Mouse (Mus musculus) kidney, postnatal 0 days (tissue): ENCODE measurements around the gene Gm20696. TPM values are rescaled to one million over a fixed set of nuclear protein-coding genes. Genes with fewer than 3 reads are reported as not detected.
A peak's percentile ranks its signal among the peaks of the same experiment; 100 is the strongest.

Source experiments
- ATAC-seq: fragments of 200-750 bp; cut with Nextera tagmentation; replicated peaks from 2 replicates; pipeline ENCODE4 v1.8.0; 2017; ENCODE audit warnings: low read depth, moderate number of reproducible peaks, moderate TSS enrichment, moderate library complexity; ENCODE audit not compliant: low FRiP score
- DNase-seq: peaks from one replicate; pipeline ENCODE4 v3.0.0-alpha.2; 2016; ENCODE audit warnings: low spot score
- H3K27ac ChIP-seq: fragments of 300-500 bp; sonication (generic); 2 replicates; pipeline ENCODE4 v1.5.1; 2014; ENCODE audit warnings: mild to moderate bottlenecking
- H3K27me3 ChIP-seq: fragments of 300-500 bp; sonication (generic); 2 replicates; pipeline ENCODE4 v1.6.1; 2014; ENCODE audit warnings: low read length, mixed read lengths; ENCODE audit not compliant: insufficient read depth
- H3K36me3 ChIP-seq: fragments of 300-500 bp; sonication (generic); 2 replicates; pipeline ENCODE4 v1.6.1; 2014; ENCODE audit warnings: low read length, mixed read lengths; ENCODE audit not compliant: insufficient read depth
- H3K4me1 ChIP-seq: fragments of 300-500 bp; sonication (generic); replicated peaks from 2 replicates; pipeline ENCODE4 v1.6.1; 2014; ENCODE audit warnings: antibody characterized with exemption, low read length, mixed read lengths; ENCODE audit not compliant: insufficient read depth
- H3K4me2 ChIP-seq: fragments of 300-500 bp; sonication (generic); 2 replicates; pipeline ENCODE4 v1.6.1; 2014; ENCODE audit warnings: mild to moderate bottlenecking, low read length, moderate library complexity, mixed read lengths
- H3K4me3 ChIP-seq: fragments of 300-500 bp; sonication (generic); replicated peaks from 2 replicates; pipeline ENCODE4 v1.5.1; 2014; ENCODE audit warnings: low read depth, low read length
- H3K9ac ChIP-seq: fragments of 300-500 bp; sonication (generic); 2 replicates; pipeline ENCODE4 v1.6.1; 2014; ENCODE audit warnings: low read depth, low read length
- H3K9me3 ChIP-seq: fragments of 300-500 bp; sonication (generic); replicated peaks from 2 replicates; pipeline ENCODE4 v1.6.1; 2016; ENCODE audit warnings: low read length, inconsistent platforms, mixed read lengths
- CTCF ChIP-seq: IDR thresholded peaks from 2 replicates; pipeline ENCODE4 v1.5.1; 2016; ENCODE audit warnings: antibody characterized with exemption, low read depth, mild to moderate bottlenecking, moderate library complexity
- WGBS: fragments of 180-500 bp; shearing (Covaris S2); extraction: QIAGEN DNeasy Blood & Tissue Kit; methylation state at CpG from one replicate; pipeline ENCODE4 v1.1.7; 2014; 5-methylcytosine and 5-hydroxymethylcytosine counted together
- polyA plus RNA-seq: library from polyadenylated mRNA; unstranded; fragments of >200 nt; fragmentation: Nextera tagmentation; extraction: Ambion mirVana; gene quantifications from 2 replicates; pipeline ENCODE4 v1.2.1, GENCODE M21; 2015

Gene Gm20696
- polyA plus RNA-seq, 1 experiment from 2014 or later, result 1.7 TPM

- WGBS, result 73% methylated on average over 8 of the region's 8 CpGs
- H3K4me1 ChIP-seq, result no peaks in the 10 kb centered on the region
- no peak overlapping the region for H3K4me3 ChIP-seq
- H3K9me3 ChIP-seq, result no peaks in the 10 kb centered on the region
- DNase-seq, result no peak
- no peak for ATAC-seq
- TF ChIP-seq CTCF, result no peak
- no peak overlapping the region for H3K4me2 ChIP-seq
- no peak overlapping the region for H3K27ac ChIP-seq
- no peaks in the 10 kb centered on the region for H3K36me3 ChIP-seq
- H3K9ac ChIP-seq, result no peak overlapping the region
- H3K27me3 ChIP-seq, result no peaks in the 10 kb centered on the region
These were observed 431.0 kb downstream of the Gm20696 start for GRCm38 (mm10) chr6:99235588-99235987.

DNA sequence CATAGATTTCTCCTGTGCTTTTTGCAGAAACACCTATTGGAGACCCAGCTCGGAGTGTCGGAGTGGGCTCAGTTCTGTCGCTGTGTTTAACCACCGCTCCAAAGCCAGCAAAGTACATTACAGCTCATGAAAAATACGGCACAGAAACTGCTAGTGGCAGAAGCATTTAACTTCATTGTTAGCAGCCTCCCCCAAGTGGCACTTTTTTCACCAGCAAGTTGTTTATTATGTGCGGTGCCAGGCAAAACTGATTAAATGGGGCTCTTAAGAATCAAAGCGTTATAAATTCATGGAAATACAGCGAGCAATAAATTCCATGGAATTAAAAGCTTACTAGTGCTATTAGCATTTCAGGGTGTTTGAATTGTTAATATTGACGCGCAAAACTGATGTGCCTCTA, 433.2 kb downstream of the Gm20696 start:
- Histone ChIP-seq H3K9me3 (no peaks in the 10 kb centered on the region), H3K27ac (no peak overlapping the region), H3K27me3 (no peaks in the 10 kb centered on the region), H3K4me3 (no peak overlapping the region), H3K4me1 (no peaks in the 10 kb centered on the region), H3K4me2 (no peak overlapping the region), H3K9ac (no peak overlapping the region), H3K36me3 (no peaks in the 10 kb centered on the region)
- no peak for DNase-seq
- no peak for ATAC-seq
- 83% methylated on average over 10 of the region's 10 CpGs for whole genome bisulfite sequencing
- TF ChIP-seq CTCF, result no peak

DNA sequence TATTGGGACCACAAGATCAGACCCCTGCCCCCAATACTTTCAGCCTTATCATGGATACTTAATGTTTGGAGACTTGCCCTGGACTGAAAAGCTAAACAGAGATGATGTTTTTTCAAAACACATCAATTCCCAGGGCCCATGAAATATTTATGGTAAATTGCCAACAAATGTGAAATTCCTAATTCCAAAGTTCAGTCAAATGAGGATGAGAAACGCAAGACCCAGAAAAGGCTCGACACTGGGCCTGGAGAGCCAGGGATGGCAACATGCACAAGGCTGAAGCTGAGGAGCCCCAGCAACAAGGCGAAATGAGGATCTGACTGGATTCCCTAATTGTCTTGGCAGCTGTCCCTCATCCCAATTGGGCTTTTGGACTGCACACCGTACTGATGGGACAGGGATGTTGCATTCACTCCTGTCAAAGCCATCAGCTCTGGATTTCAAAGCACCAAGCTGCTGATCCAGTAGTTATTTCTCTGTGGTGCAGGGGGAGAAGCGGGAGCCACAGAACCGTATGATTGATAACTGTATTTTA, 438.2 kb downstream of the Gm20696 start:
- no peak overlapping the region for H3K4me2 ChIP-seq
- no peak overlapping the region for H3K9ac ChIP-seq
- no peaks in the 10 kb centered on the region for H3K9me3 ChIP-seq
- no peak overlapping the region for H3K4me3 ChIP-seq
- no peak for DNase-seq
- no peaks in the 10 kb centered on the region for H3K27me3 ChIP-seq
- H3K27ac ChIP-seq, result no peak overlapping the region
- TF ChIP-seq CTCF, result no peak
- no peak for ATAC-seq
- H3K36me3 ChIP-seq, result no peaks in the 10 kb centered on the region
- 89% methylated on average over 6 of the region's 6 CpGs for WGBS
- H3K4me1 ChIP-seq, result no peaks in the 10 kb centered on the region

- H3K4me2 ChIP-seq, result no peak overlapping the region
- no peak overlapping the region for H3K4me3 ChIP-seq
- no peak for TF ChIP-seq CTCF
- no peaks in the 10 kb centered on the region for H3K4me1 ChIP-seq
- H3K36me3 ChIP-seq, result no peaks in the 10 kb centered on the region
- H3K27ac ChIP-seq, result no peak overlapping the region
- ATAC-seq (no peak), DNase-seq (no peak)
- H3K9me3 ChIP-seq, result no peaks in the 10 kb centered on the region
- no peaks in the 10 kb centered on the region for H3K27me3 ChIP-seq
- WGBS, result 86% methylated on average over 5 of the region's 5 CpGs
- H3K9ac ChIP-seq, result no peak overlapping the region
These were observed 445.4 kb downstream of the Gm20696 start for GRCm38 (mm10) chr6:99221147-99221546.

DNA sequence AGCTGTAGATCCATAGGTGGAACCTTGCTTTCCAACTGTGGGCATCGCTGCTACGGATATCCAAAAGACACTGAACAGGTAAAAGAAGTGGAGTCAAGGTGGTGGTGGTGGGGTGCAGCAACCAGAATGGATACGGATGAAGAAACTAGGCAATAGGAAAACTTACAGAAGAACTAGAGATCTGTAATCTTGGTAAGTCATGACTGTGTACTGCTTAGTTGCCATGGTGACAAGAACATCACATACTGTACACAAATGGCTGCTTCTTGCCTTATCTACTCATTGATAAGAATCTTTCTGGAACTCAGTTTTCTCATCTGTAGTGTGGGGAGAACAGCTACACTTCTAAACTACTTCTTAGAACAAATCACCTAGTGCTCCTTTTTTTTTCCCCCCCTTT, 446.1 kb downstream of the Gm20696 start:
- H3K9me3 ChIP-seq, result no peaks in the 10 kb centered on the region
- no peak for DNase-seq
- no peaks in the 10 kb centered on the region for H3K36me3 ChIP-seq
- TF ChIP-seq CTCF, result no peak
- H3K4me3 ChIP-seq, result no peak overlapping the region
- ATAC-seq, result no peak
- H3K9ac ChIP-seq, result no peak overlapping the region
- no peaks in the 10 kb centered on the region for H3K4me1 ChIP-seq
- H3K27ac ChIP-seq, result no peak overlapping the region
- H3K4me2 ChIP-seq, result no peak overlapping the region
- WGBS, result 98% methylated on average over 3 of the region's 3 CpGs
- H3K27me3 ChIP-seq, result no peaks in the 10 kb centered on the region

DNA sequence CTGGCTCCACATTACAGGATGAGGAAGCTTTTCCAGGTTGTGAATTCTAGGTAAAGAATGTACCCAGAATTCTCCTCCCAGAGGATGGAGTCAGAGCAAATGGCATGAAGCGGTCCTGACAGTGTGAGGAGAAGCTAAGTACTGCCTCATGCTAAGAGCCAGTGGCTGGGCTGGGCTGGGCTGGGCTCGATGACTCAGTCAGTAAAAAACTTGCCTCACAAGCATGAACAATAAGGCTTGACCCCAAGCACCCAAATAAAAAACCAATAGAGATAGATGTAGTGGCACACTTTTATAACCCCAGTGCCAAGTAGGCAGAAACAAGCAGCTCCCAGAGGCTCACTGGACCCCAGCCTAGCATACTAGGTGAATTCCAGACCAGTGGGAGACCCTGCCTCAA, 448.8 kb downstream of the Gm20696 start:
- Histone ChIP-seq H3K27me3 (no peaks in the 10 kb centered on the region), H3K9ac (no peak overlapping the region), H3K36me3 (no peaks in the 10 kb centered on the region), H3K4me1 (no peaks in the 10 kb centered on the region), H3K27ac (no peak overlapping the region), H3K4me3 (no peak overlapping the region), H3K9me3 (no peaks in the 10 kb centered on the region), H3K4me2 (no peak overlapping the region)
- TF ChIP-seq CTCF, result no peak
- 82% methylated on average over 2 of the region's 2 CpGs for WGBS
- ATAC-seq, result no peak
- DNase-seq, result no peak

- Histone ChIP-seq H3K9ac (no peak overlapping the region), H3K36me3 (no peaks in the 10 kb centered on the region), H3K4me3 (no peak overlapping the region), H3K27ac (no peak overlapping the region), H3K27me3 (no peaks in the 10 kb centered on the region), H3K9me3 (no peaks in the 10 kb centered on the region), H3K4me2 (no peak overlapping the region), H3K4me1 (no peaks in the 10 kb centered on the region)
- TF ChIP-seq CTCF, result no peak
- no peak for DNase-seq
- WGBS, result 70% methylated on average over 7 of the region's 7 CpGs
- peak; percentile 54; the same call in 1 of the 2 replicates for ATAC-seq
These were observed 449.4 kb downstream of the Gm20696 start for GRCm38 (mm10) chr6:99217155-99217554.
